Mouse (Mus musculus): Measurements from ENCODE around the gene Cep112. TPM values are rescaled to one million over a fixed set of nuclear protein-coding genes. Genes with fewer than 3 reads are reported as not detected.

Cep112 gene
- polyA plus RNA-seq, 1 experiment from 2014 or later = 12.2 TPM

DNA sequence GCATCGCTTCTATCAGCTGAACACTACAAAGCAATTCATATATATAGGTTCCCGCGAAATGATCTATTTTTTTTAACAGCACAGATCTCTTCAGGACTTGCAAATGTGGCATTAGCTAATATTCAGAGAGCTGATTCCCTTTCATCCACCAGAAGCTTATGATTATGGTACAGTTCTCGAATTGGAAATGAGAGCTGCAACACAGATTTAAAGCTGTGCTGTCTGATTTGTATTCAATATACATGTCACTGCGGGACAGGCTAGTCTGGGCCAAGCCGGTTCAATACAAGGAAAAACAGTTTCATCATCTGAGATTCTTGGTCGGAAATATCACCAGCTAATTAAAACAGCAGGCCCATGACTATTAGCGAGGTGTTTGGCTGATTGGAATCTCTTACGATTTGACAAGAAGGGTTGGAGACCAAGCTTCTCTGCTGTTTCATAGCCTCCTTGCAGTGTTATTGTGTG, 196.5 kb downstream of the Cep112 start:
- H3K4me2 ChIP-seq (ENCODE audit: low read depth, low read length) = no peak overlapping the region

GRCm38 (mm10) chr11:108625546-108626232, 200.7 kb downstream of the Cep112 start:
- no peak overlapping the region for H3K9ac ChIP-seq (replicated peaks; ENCODE audit: low read length)
- H3K27ac ChIP-seq (replicated peaks; ENCODE audit: low read depth, low read length) = no peak overlapping the region
- no peaks in the 10 kb centered on the region for H3K36me3 ChIP-seq (replicated peaks; ENCODE audit: control insufficient read depth, insufficient read depth, low read depth, low read length)
- ATAC-seq (replicated peaks; ENCODE audit: insufficient number of reproducible peaks, low FRiP score, low TSS enrichment, low read depth) (no peak), DNase-seq (ENCODE audit: low spot score) (no peak)
- no peak overlapping the region for H3K4me3 ChIP-seq (ENCODE audit: low read depth, low read length)
- H3K4me1 ChIP-seq (ENCODE audit: control insufficient read depth, insufficient read depth, low read length) = no peaks in the 10 kb centered on the region
- no peaks in the 10 kb centered on the region for H3K9me3 ChIP-seq (replicated peaks; ENCODE audit: control insufficient read depth, low read length)
- WGBS = 79% methylated on average over 5 of the region's 5 CpGs
- H3K27me3 ChIP-seq (ENCODE audit: control insufficient read depth, insufficient read depth, low read length) = no peaks in the 10 kb centered on the region
- no peak overlapping the region for H3K4me2 ChIP-seq (ENCODE audit: low read depth, low read length)

More for the DNA sequence above, 196.5 kb downstream of the Cep112 start:
- Histone ChIP-seq H3K4me1 (ENCODE audit: control insufficient read depth, insufficient read depth, low read length) (no peaks in the 10 kb centered on the region), H3K9ac (replicated peaks; ENCODE audit: low read length) (no peak overlapping the region), H3K9me3 (replicated peaks; ENCODE audit: control insufficient read depth, low read length) (no peaks in the 10 kb centered on the region), H3K4me3 (ENCODE audit: low read depth, low read length) (no peak overlapping the region), H3K27ac (replicated peaks; ENCODE audit: low read depth, low read length) (no peak overlapping the region), H3K27me3 (ENCODE audit: control insufficient read depth, insufficient read depth, low read length) (no peaks in the 10 kb centered on the region), H3K36me3 (replicated peaks; ENCODE audit: control insufficient read depth, insufficient read depth, low read depth, low read length) (no peaks in the 10 kb centered on the region)
- 76% methylated on average over 9 of the region's 9 CpGs for WGBS
- ATAC-seq (replicated peaks; ENCODE audit: insufficient number of reproducible peaks, low FRiP score, low TSS enrichment, low read depth) = no peak
- no peak for DNase-seq (ENCODE audit: low spot score)

- WGBS = 82% methylated on average over 2 of the region's 2 CpGs
- no peaks in the 10 kb centered on the region for H3K9me3 ChIP-seq (replicated peaks; ENCODE audit: control insufficient read depth, low read length)
- no peaks in the 10 kb centered on the region for H3K36me3 ChIP-seq (replicated peaks; ENCODE audit: control insufficient read depth, insufficient read depth, low read depth, low read length)
- no peak overlapping the region for H3K27ac ChIP-seq (replicated peaks; ENCODE audit: low read depth, low read length)
- no peak for ATAC-seq (replicated peaks; ENCODE audit: insufficient number of reproducible peaks, low FRiP score, low TSS enrichment, low read depth)
- no peak overlapping the region for H3K9ac ChIP-seq (replicated peaks; ENCODE audit: low read length)
- H3K4me1 ChIP-seq (ENCODE audit: control insufficient read depth, insufficient read depth, low read length) = no peaks in the 10 kb centered on the region
- no peak for DNase-seq (ENCODE audit: low spot score)
- H3K4me3 ChIP-seq (ENCODE audit: low read depth, low read length) = no peak overlapping the region
- H3K4me2 ChIP-seq (ENCODE audit: low read depth, low read length) = no peak overlapping the region
- H3K27me3 ChIP-seq (ENCODE audit: control insufficient read depth, insufficient read depth, low read length) = no peaks in the 10 kb centered on the region
Observed at GRCm38 (mm10) chr11:108637780-108638179, 212.8 kb downstream of the Cep112 start.

DNA sequence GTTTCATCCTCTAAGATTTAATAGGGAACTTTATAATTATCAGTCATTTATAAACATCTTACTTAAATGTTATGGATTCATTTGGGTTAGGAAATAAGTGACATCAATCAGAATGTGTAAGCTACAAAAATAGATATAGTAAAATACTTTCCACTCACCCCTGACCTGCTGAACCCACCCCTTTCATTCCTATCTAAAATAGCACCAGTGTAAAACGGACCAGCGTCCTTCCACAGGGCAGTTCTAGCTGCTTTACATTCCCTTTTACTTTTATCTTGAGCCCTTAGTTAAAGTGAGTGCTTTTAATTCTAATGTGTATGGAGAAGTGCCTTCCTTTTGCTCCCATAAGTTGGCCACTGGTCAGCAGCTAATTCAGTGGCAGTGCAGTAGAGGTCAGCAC, 230.6 kb downstream of the Cep112 start:
- no peaks in the 10 kb centered on the region for H3K9me3 ChIP-seq (replicated peaks; ENCODE audit: control insufficient read depth, low read length)
- WGBS = 71% methylated on average over 2 of the region's 2 CpGs
- H3K9ac ChIP-seq (replicated peaks; ENCODE audit: low read length) = no peak overlapping the region

GRCm38 (mm10) chr11:108682014-108682413, 257.0 kb downstream of the Cep112 start:
- no peak overlapping the region for H3K27ac ChIP-seq (replicated peaks; ENCODE audit: low read depth, low read length)
- no peak overlapping the region for H3K4me3 ChIP-seq (ENCODE audit: low read depth, low read length)
- 91% methylated on average over 3 of the region's 3 CpGs for WGBS
- H3K9me3 ChIP-seq (replicated peaks; ENCODE audit: control insufficient read depth, low read length) = no peaks in the 10 kb centered on the region
- H3K4me1 ChIP-seq (ENCODE audit: control insufficient read depth, insufficient read depth, low read length) = no peaks in the 10 kb centered on the region
- no peaks in the 10 kb centered on the region for H3K27me3 ChIP-seq (ENCODE audit: control insufficient read depth, insufficient read depth, low read length)
- H3K4me2 ChIP-seq (ENCODE audit: low read depth, low read length) = no peak overlapping the region
- H3K9ac ChIP-seq (replicated peaks; ENCODE audit: low read length) = no peak overlapping the region
- no peaks in the 10 kb centered on the region for H3K36me3 ChIP-seq (replicated peaks; ENCODE audit: control insufficient read depth, insufficient read depth, low read depth, low read length)
- ATAC-seq (replicated peaks; ENCODE audit: insufficient number of reproducible peaks, low FRiP score, low TSS enrichment, low read depth) (no peak), DNase-seq (ENCODE audit: low spot score) (no peak)

More for the DNA sequence above, 230.6 kb downstream of the Cep112 start:
- H3K27ac ChIP-seq (replicated peaks; ENCODE audit: low read depth, low read length) = no peak overlapping the region
- H3K36me3 ChIP-seq (replicated peaks; ENCODE audit: control insufficient read depth, insufficient read depth, low read depth, low read length) = no peaks in the 10 kb centered on the region
- H3K4me2 ChIP-seq (ENCODE audit: low read depth, low read length) = no peak overlapping the region
- H3K4me3 ChIP-seq (ENCODE audit: low read depth, low read length) = no peak overlapping the region
- ATAC-seq (replicated peaks; ENCODE audit: insufficient number of reproducible peaks, low FRiP score, low TSS enrichment, low read depth) = no peak
- H3K27me3 ChIP-seq (ENCODE audit: control insufficient read depth, insufficient read depth, low read length) = no peaks in the 10 kb centered on the region
- DNase-seq (ENCODE audit: low spot score) = no peak
- no peaks in the 10 kb centered on the region for H3K4me1 ChIP-seq (ENCODE audit: control insufficient read depth, insufficient read depth, low read length)

GRCm38 (mm10) chr11:108696563-108696962, 271.6 kb downstream of the Cep112 start:
- no peak overlapping the region for H3K4me2 ChIP-seq (ENCODE audit: low read depth, low read length)
- no peak overlapping the region for H3K27ac ChIP-seq (replicated peaks; ENCODE audit: low read depth, low read length)
- ATAC-seq (replicated peaks; ENCODE audit: insufficient number of reproducible peaks, low FRiP score, low TSS enrichment, low read depth) = no peak
- H3K27me3 ChIP-seq (ENCODE audit: control insufficient read depth, insufficient read depth, low read length) = no peaks in the 10 kb centered on the region
- no peak overlapping the region for H3K9ac ChIP-seq (replicated peaks; ENCODE audit: low read length)
- no peak overlapping the region for H3K4me3 ChIP-seq (ENCODE audit: low read depth, low read length)
- no peaks in the 10 kb centered on the region for H3K4me1 ChIP-seq (ENCODE audit: control insufficient read depth, insufficient read depth, low read length)
- no peaks in the 10 kb centered on the region for H3K36me3 ChIP-seq (replicated peaks; ENCODE audit: control insufficient read depth, insufficient read depth, low read depth, low read length)
- 86% methylated on average over 4 of the region's 4 CpGs for WGBS
- no peaks in the 10 kb centered on the region for H3K9me3 ChIP-seq (replicated peaks; ENCODE audit: control insufficient read depth, low read length)
- no peak for DNase-seq (ENCODE audit: low spot score)

DNA sequence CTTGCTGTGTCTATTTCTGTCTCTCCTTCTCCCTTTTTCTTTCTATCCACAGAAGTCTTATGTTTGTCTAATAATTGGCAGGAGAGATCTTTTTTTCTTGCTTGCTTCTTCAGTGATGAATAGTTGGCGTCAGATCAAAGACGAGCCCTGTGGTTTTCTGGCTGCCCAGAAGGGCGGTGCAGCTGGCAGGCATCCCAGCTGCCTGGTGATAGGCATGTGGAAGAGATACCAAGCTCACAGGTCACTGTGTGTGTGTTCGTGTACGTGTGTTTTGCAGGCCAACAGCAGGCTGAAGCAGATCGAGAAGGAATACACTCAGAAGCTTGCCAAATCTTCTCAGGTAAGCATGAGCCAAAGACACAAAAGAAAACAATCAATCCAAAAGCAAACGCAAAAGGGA, 327.3 kb downstream of the Cep112 start:
- DNase-seq (ENCODE audit: low spot score) (no peak), ATAC-seq (replicated peaks; ENCODE audit: insufficient number of reproducible peaks, low FRiP score, low TSS enrichment, low read depth) (no peak)
- Histone ChIP-seq H3K4me3 (ENCODE audit: low read depth, low read length) (no peak overlapping the region), H3K27ac (replicated peaks; ENCODE audit: low read depth, low read length) (no peak overlapping the region), H3K36me3 (replicated peaks; ENCODE audit: control insufficient read depth, insufficient read depth, low read depth, low read length) (no peaks in the 10 kb centered on the region), H3K27me3 (ENCODE audit: control insufficient read depth, insufficient read depth, low read length) (no peaks in the 10 kb centered on the region), H3K4me1 (ENCODE audit: control insufficient read depth, insufficient read depth, low read length) (no peaks in the 10 kb centered on the region), H3K9me3 (replicated peaks; ENCODE audit: control insufficient read depth, low read length) (no peaks in the 10 kb centered on the region), H3K9ac (replicated peaks; ENCODE audit: low read length) (no peak overlapping the region), H3K4me2 (ENCODE audit: low read depth, low read length) (no peak overlapping the region)
- 69% methylated on average over 7 of the region's 7 CpGs for WGBS

GRCm38 (mm10) chr11:108752765-108753164, 327.8 kb downstream of the Cep112 start:
- DNase-seq (ENCODE audit: low spot score) (no peak), ATAC-seq (replicated peaks; ENCODE audit: insufficient number of reproducible peaks, low FRiP score, low TSS enrichment, low read depth) (no peak)
- Histone ChIP-seq H3K9me3 (replicated peaks; ENCODE audit: control insufficient read depth, low read length) (no peaks in the 10 kb centered on the region), H3K27ac (replicated peaks; ENCODE audit: low read depth, low read length) (no peak overlapping the region), H3K4me3 (ENCODE audit: low read depth, low read length) (no peak overlapping the region), H3K36me3 (replicated peaks; ENCODE audit: control insufficient read depth, insufficient read depth, low read depth, low read length) (no peaks in the 10 kb centered on the region), H3K4me1 (ENCODE audit: control insufficient read depth, insufficient read depth, low read length) (no peaks in the 10 kb centered on the region; the same call in 1 of the 2 replicates), H3K4me2 (ENCODE audit: low read depth, low read length) (no peak overlapping the region), H3K27me3 (ENCODE audit: control insufficient read depth, insufficient read depth, low read length) (no peaks in the 10 kb centered on the region), H3K9ac (replicated peaks; ENCODE audit: low read length) (no peak overlapping the region)
- 91% methylated on average over 2 of the region's 2 CpGs for WGBS
